In genomic region chr17:34999871-35000716, GRCm38 (mm10) we compare ENCODE assay signal across 1 mouse cellular context.
TF ChIP-seq lines count a peak whose summit lies in the region.

No protein-coding gene starts in this region.

TF ChIP-seq in MEL, 35 proteins besides CTCF, POLR2A, EP300 and RAD21:
- TF ChIP-seq TAL1 (IDR thresholded peaks at IDR 0.05; ENCODE audit: low read length), result peak; percentile 60
- TF ChIP-seq POLR2AphosphoS2 (IDR thresholded peaks at IDR 0.05; ENCODE audit: low read length), result peak; percentile 77; the same call in 1 of the 2 replicates
- TF ChIP-seq ETS1 (IDR thresholded peaks at IDR 0.05; ENCODE audit: low read depth, low read length), result peak; percentile 42; the same call in 1 of the 2 replicates
- peak; percentile 77 for TF ChIP-seq USF1 (IDR thresholded peaks at IDR 0.05; ENCODE audit: low read depth, low read length)
- TF ChIP-seq SIN3A (IDR thresholded peaks at IDR 0.05; ENCODE audit: low read length), result peak; percentile 45; the same call in 1 of the 2 replicates
- TF ChIP-seq GATA1 (IDR thresholded peaks at IDR 0.05; ENCODE audit: low read depth, low read length), result 0 out of 2 replicates have a peak, but pooled peaks have one; percentile 2
- peak; percentile 38; the same call in 1 of the 2 replicates for TF ChIP-seq BHLHE40 (IDR thresholded peaks at IDR 0.05; ENCODE audit: borderline replicate concordance, low read depth, low read length)
- TF ChIP-seq MXI1 (IDR thresholded peaks at IDR 0.05; ENCODE audit: low read depth, low read length), result peak; percentile 30; the same call in 1 of the 2 replicates
- peak; percentile 82 for TF ChIP-seq NELFE (IDR thresholded peaks at IDR 0.05; ENCODE audit: low read depth, low read length)
- TF ChIP-seq ZMIZ1 (IDR thresholded peaks at IDR 0.05; ENCODE audit: low read depth, low read length), result peak; percentile 99
- TF ChIP-seq TBP (IDR thresholded peaks at IDR 0.05; ENCODE audit: low read depth, low read length), result peak; percentile 84
